Mouse (Mus musculus): ENCODE measurements around the gene Cybc1. TPM values are rescaled to one million over a fixed set of nuclear protein-coding genes. Genes with fewer than 3 reads are reported as not detected.
A peak's percentile ranks its signal among the peaks of the same experiment; 100 is the strongest.

The Cybc1 gene
- polyA plus RNA-seq, 1 experiment from 2014 or later = 45.7 TPM

- 6% methylated on average over 28 of the region's 28 CpGs for WGBS
- Histone ChIP-seq H3K4me3 (ENCODE audit: low read depth, low read length) (peak overlapping the region; percentile 76), H3K36me3 (ENCODE audit: control insufficient read depth, insufficient read depth, low read length) (peaks cover 2% of the 10 kb centered on the region), H3K9me3 (ENCODE audit: control insufficient read depth, low read length) (no peaks in the 10 kb centered on the region), H3K9ac (ENCODE audit: low read length) (peak overlapping the region; percentile 83), H3K4me2 (ENCODE audit: low read depth) (peak overlapping the region; percentile 61), H3K27me3 (ENCODE audit: control insufficient read depth, insufficient read depth, low read length) (no peaks in the 10 kb centered on the region), H3K27ac (ENCODE audit: low read depth, low read length) (peak overlapping the region; percentile 91), H3K4me1 (ENCODE audit: control insufficient read depth, insufficient read depth, low read length) (peaks cover 16% of the 10 kb centered on the region)
- ATAC-seq (ENCODE audit: insufficient read depth, low FRiP score, low TSS enrichment) (no peak; the same call in 1 of the 2 replicates), DNase-seq (ENCODE audit: low spot score) (no peak)
Measured at GRCm38 (mm10) chr11:121237345-121238128, 8.4 kb upstream of the Cybc1 start.

GRCm38 (mm10) chr11:121236564-121237344 is 7.6 kb upstream of the Cybc1 start, which contains the start of gene Narf:
Gene Narf (plus strand): TSS chr11:121237253.
- Histone ChIP-seq H3K27me3 (ENCODE audit: control insufficient read depth, insufficient read depth, low read length) (no peaks in the 10 kb centered on the region), H3K4me3 (ENCODE audit: low read depth, low read length) (peak within 1 kb of the TSS; percentile 76), H3K4me2 (ENCODE audit: low read depth) (peak within 1 kb of the TSS; percentile 61), H3K27ac (ENCODE audit: low read depth, low read length) (peak within 1 kb of the TSS; percentile 97), H3K36me3 (ENCODE audit: control insufficient read depth, insufficient read depth, low read length) (peaks cover 2% of the 10 kb centered on the region), H3K9me3 (ENCODE audit: control insufficient read depth, low read length) (no peaks in the 10 kb centered on the region), H3K4me1 (ENCODE audit: control insufficient read depth, insufficient read depth, low read length) (peaks cover 16% of the 10 kb centered on the region), H3K9ac (ENCODE audit: low read length) (peak within 1 kb of the TSS; percentile 83)
- WGBS = under 1% methylated on average over 50 of the region's 50 CpGs
- DNase-seq (ENCODE audit: low spot score) (peak; percentile 99), ATAC-seq (ENCODE audit: insufficient read depth, low FRiP score, low TSS enrichment) (peak; percentile 100)

- peak; percentile 53 for DNase-seq (ENCODE audit: low spot score)
- Histone ChIP-seq H3K36me3 (ENCODE audit: control insufficient read depth, insufficient read depth, low read length) (peaks cover 2% of the 10 kb centered on the region), H3K4me1 (ENCODE audit: control insufficient read depth, insufficient read depth, low read length) (peaks cover 16% of the 10 kb centered on the region), H3K9me3 (ENCODE audit: control insufficient read depth, low read length) (no peaks in the 10 kb centered on the region), H3K9ac (ENCODE audit: low read length) (no peak overlapping the region), H3K27ac (ENCODE audit: low read depth, low read length) (peak overlapping the region; percentile 97), H3K4me3 (ENCODE audit: low read depth, low read length) (peak overlapping the region; percentile 76; the same call in 1 of the 2 replicates), H3K4me2 (ENCODE audit: low read depth) (peak overlapping the region; percentile 29; the same call in 1 of the 2 replicates), H3K27me3 (ENCODE audit: control insufficient read depth, insufficient read depth, low read length) (no peaks in the 10 kb centered on the region)
- 26% methylated on average over 9 of the region's 9 CpGs for WGBS
- no peak for ATAC-seq (ENCODE audit: insufficient read depth, low FRiP score, low TSS enrichment)
Measured at GRCm38 (mm10) chr11:121235475-121236238, 6.5 kb upstream of the Cybc1 start.

GRCm38 (mm10) chr11:121232706-121233105 is 3.6 kb upstream of the Cybc1 start:
- Histone ChIP-seq H3K4me1 (ENCODE audit: control insufficient read depth, insufficient read depth, low read length) (peaks cover 16% of the 10 kb centered on the region), H3K9ac (ENCODE audit: low read length) (no peak overlapping the region), H3K27ac (ENCODE audit: low read depth, low read length) (no peak overlapping the region), H3K4me3 (ENCODE audit: low read depth, low read length) (no peak overlapping the region), H3K27me3 (ENCODE audit: control insufficient read depth, insufficient read depth, low read length) (no peaks in the 10 kb centered on the region), H3K36me3 (ENCODE audit: control insufficient read depth, insufficient read depth, low read length) (no peaks in the 10 kb centered on the region), H3K9me3 (ENCODE audit: control insufficient read depth, low read length) (no peaks in the 10 kb centered on the region), H3K4me2 (ENCODE audit: low read depth) (no peak overlapping the region)
- ATAC-seq (ENCODE audit: insufficient read depth, low FRiP score, low TSS enrichment) (no peak), DNase-seq (ENCODE audit: low spot score) (no peak)
- WGBS = 29% methylated on average over 4 of the region's 4 CpGs

- Histone ChIP-seq H3K27me3 (ENCODE audit: control insufficient read depth, insufficient read depth, low read length) (no peaks in the 10 kb centered on the region), H3K9ac (ENCODE audit: low read length) (no peak overlapping the region), H3K4me3 (ENCODE audit: low read depth, low read length) (no peak overlapping the region), H3K4me1 (ENCODE audit: control insufficient read depth, insufficient read depth, low read length) (peaks cover 18% of the 10 kb centered on the region), H3K9me3 (ENCODE audit: control insufficient read depth, low read length) (no peaks in the 10 kb centered on the region), H3K36me3 (ENCODE audit: control insufficient read depth, insufficient read depth, low read length) (no peaks in the 10 kb centered on the region), H3K27ac (ENCODE audit: low read depth, low read length) (no peak overlapping the region), H3K4me2 (ENCODE audit: low read depth) (no peak overlapping the region)
- DNase-seq (ENCODE audit: low spot score) = no peak
- ATAC-seq (ENCODE audit: insufficient read depth, low FRiP score, low TSS enrichment) = no peak
- 63% methylated on average over 4 of the region's 4 CpGs for WGBS
Measured at GRCm38 (mm10) chr11:121231628-121232291, 2.6 kb upstream of the Cybc1 start.

- no peak overlapping the region for H3K4me3 ChIP-seq (ENCODE audit: low read depth, low read length)
- no peak for ATAC-seq (ENCODE audit: insufficient read depth, low FRiP score, low TSS enrichment)
- 80% methylated on average over 4 of the region's 4 CpGs for WGBS
- no peaks in the 10 kb centered on the region for H3K9me3 ChIP-seq (ENCODE audit: control insufficient read depth, low read length)
- peaks cover 16% of the 10 kb centered on the region for H3K4me1 ChIP-seq (ENCODE audit: control insufficient read depth, insufficient read depth, low read length)
- no peak overlapping the region for H3K27ac ChIP-seq (ENCODE audit: low read depth, low read length)
- no peaks in the 10 kb centered on the region for H3K36me3 ChIP-seq (ENCODE audit: control insufficient read depth, insufficient read depth, low read length)
- no peaks in the 10 kb centered on the region for H3K27me3 ChIP-seq (ENCODE audit: control insufficient read depth, insufficient read depth, low read length)
- no peak overlapping the region for H3K4me2 ChIP-seq (ENCODE audit: low read depth)
- H3K9ac ChIP-seq (ENCODE audit: low read length) = no peak overlapping the region
- DNase-seq (ENCODE audit: low spot score) = no peak
Measured at GRCm38 (mm10) chr11:121231191-121231590, 2.1 kb upstream of the Cybc1 start.

- Histone ChIP-seq H3K4me3 (ENCODE audit: low read depth, low read length) (peak overlapping the region; percentile 52), H3K27ac (ENCODE audit: low read depth, low read length) (no peak overlapping the region), H3K4me1 (ENCODE audit: control insufficient read depth, insufficient read depth, low read length) (peaks cover 13% of the 10 kb centered on the region), H3K27me3 (ENCODE audit: control insufficient read depth, insufficient read depth, low read length) (no peaks in the 10 kb centered on the region), H3K36me3 (ENCODE audit: control insufficient read depth, insufficient read depth, low read length) (peaks cover 5% of the 10 kb centered on the region; the same call in 1 of the 2 replicates), H3K9me3 (ENCODE audit: control insufficient read depth, low read length) (no peaks in the 10 kb centered on the region), H3K9ac (ENCODE audit: low read length) (peak overlapping the region; percentile 62), H3K4me2 (ENCODE audit: low read depth) (peak overlapping the region; percentile 87)
- no peak for DNase-seq (ENCODE audit: low spot score)
- WGBS = 37% methylated on average over 21 of the region's 21 CpGs
- ATAC-seq (ENCODE audit: insufficient read depth, low FRiP score, low TSS enrichment) = 0 out of 2 replicates have a peak, but pooled peaks have one; percentile 23
Measured at GRCm38 (mm10) chr11:121228129-121229017, 749 bp downstream of the Cybc1 start.

Measured in neural tube, embryonic 11.5 days (tissue).